Mouse (Mus musculus) R1 (cell line): ENCODE data around the gene Zdhhc24.
"Not testable (repeated sequence)": the region's sequence is repeated elsewhere in the genome, so short reads cannot be mapped to it uniquely, and the experiment has no call there.

Experiments
- DNase-seq: peaks from one replicate; pipeline ENCODE4 v3.0.0-alpha.2; 2018; ENCODE audit warnings: low read depth, low spot score

Zdhhc24 gene

DNA sequence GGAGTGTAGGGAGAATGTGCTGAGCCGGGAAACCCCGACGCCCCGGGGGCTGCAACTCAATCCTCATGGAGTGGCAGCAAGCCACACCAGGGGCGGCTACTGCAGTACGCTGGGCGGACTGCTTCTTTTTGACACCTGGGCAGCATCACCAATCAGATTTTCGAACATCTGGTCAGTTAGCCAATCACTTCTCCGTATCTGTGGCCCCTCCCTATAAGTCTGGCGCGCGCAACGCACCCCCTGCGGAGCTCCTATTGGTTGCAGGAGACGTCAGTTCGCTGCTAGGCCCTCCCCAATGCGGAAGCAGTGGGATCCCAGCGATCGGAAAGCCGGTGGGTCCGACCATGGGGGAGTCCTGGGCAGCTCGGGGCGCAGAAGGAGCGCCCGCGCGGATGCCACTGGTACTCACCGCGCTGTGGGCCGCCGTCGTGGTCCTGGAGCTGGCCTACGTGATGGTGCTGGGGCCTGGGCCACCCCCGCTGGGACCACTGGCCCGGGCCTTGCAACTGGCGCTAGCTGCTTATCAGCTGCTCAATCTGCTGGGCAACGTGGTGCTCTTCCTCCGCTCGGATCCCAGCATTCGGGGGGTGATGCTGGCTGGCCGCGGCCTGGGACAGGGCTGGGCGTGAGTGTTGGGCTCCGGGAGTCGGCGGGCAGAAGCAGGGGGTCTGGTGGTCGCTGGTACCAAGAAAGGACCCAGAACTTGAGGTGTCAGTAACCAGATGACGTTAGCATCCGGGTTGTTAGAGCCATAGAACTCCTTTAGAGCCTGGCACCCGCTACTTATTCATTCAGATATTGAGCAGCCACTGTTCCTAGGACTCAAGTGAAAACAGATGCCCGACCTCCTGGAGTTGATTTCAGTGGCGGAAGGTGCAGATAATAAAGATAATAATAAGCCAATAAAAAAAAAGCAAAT lies at the start of gene Zdhhc24:
Gene Zdhhc24 (plus strand): TSS at position 264 of the 919 bp plus-strand sequence.
- DNase-seq = peak; percentile 98

DNA sequence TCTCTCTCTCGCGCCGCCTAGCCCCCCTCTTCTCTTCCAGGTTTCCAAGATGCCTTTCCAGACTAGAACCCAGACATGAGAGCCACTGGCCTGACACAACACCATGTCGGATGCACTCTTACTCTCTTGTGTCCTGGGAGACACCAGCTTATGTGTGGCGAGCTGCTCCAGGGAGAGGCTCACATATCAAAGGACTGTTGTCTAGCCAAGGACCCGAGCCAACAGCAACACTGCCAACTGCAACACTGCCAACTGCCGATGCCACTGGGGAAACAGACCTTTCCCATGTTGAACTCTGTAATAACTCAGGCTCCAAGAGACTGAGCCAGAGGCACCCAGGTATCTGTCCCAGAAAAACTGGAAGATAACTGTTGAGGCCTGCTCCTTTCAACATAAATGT lies 49.3 kb upstream of the Zdhhc24 start:
- DNase-seq = no peak

DNA sequence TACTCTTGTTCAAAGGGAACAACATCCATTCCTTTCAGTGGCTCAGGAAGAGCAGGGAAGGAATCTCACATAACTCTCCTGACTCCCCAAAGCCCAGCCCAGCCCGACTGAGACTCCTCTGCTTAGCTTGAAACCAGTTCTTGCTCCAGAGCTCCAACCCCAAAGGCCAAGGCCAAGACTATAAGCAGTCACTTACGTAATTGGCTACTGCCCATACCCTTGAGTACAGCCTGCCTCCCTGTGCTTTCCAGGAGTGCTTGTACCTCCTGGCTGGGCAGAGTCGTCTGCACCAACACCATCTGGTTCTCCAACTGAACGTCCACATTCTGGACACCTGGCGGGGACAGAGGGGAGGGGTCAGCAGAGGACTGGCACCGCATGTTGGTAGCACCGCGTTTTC lies 44.5 kb upstream of the Zdhhc24 start:
- no peak for DNase-seq

DNA sequence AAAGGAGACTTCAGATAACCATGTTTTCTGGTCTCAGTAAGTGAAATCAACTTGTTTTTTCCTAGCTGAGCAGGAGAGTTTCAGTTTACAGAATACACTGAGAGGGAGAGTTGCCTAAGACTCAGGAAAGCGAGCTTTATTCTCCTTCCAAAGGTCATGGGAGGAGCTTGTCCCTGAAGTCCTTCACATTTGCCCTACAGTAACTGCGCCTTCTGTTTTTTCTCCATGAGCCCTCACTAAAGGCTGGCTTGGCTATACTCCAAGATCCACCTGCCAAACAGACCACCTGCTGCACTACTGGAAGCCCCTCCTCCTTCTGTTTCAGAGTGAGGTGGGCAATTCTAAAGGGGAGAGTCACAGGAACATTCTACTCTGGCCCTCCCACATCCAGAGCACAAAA lies 42.4 kb upstream of the Zdhhc24 start:
- DNase-seq = peak; percentile 66

DNA sequence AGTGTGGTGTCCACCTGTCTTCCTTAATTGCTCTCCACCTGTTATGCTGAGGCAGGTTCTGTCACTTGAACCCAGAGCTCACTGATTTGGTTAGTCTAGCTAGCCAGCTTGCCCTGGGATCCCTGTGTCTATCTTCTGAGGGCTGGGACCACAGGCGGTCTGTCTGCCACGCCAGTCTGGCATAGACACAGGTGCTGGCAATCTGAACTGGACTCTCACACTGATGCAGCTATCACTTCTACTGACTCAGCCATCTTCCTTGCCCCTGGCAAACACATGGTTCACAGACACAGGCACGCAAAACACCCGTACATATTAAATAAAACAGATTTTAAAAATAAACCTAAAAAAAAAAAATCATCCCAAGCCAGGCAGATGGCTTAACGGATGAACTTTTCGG lies 41.4 kb upstream of the Zdhhc24 start:
- no peak for DNase-seq

DNA sequence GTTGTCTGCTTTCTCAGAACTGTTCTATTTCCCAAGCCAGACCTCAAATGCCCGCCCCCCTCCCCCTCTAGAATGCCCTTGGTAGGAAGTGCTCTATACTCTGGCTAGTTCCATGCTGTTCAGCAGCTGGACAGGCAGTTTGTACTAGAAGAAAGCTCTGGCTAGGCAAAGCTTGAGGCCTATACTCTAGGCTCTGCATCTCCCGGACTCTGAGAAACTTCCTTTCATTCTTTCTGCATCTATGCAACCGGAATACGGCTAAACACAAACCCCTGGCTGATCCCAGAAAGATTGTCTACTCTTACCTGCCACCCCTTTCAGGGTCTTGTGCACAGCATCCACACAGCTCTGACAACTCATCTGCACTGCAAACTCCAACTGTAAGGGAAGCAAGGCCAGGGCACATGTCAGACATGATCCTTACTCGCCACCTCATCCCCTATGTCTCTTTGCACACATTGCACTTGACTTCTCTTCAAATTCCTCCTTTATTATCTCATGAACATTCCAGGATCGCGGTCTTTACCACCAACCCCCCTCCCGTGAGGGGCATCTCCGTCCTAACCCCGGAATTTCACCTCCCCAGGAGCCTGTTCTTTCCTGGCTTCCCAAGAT lies 39.8 kb upstream of the Zdhhc24 start:
- DNase-seq = no peak

DNA sequence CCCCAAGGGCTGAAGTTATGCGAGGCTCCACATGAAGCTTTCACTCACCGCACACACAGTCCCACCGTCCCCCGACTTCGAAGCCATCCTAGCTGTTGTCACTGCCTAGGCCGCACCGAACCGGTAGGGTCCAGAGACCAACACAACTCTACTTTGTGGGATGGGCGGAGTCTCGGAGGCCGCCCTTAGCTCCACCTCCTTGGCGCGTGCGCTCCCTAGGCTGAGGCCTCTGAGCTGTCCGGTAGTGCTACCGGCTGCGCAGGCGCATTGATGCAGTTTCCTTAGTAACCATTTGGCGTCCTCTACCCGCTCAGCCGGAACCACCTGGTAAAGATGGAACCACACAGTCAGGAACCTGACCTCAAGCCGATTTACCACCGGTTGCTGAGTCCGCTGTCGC lies 39.3 kb upstream of the Zdhhc24 start, which contains the start of the genes Ccs and Ccdc87:
Gene Ccs (minus strand): TSS at position 184 of the 400 bp plus-strand sequence.
Gene Ccdc87 (plus strand): TSS at position 218 of the 400 bp plus-strand sequence.
- DNase-seq = peak; percentile 98

DNA sequence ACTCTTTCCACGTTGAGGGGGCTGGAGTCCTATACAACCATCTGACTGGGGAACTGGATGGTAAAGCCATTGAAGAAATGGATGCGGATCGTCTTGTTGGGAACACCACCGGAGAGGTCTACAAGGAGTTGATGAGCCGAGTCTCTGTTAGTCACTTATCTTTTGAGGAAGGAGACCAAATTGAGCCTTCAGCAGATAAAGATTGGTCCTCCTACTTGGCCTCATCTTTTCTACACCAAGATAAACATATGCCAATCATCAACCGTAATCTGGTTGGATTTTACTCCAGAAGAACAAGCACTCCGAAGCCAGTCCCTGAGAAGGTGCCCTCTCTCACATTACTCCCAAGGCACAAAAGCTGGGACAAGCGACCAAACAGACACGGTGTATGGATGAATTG lies 37.6 kb upstream of the Zdhhc24 start:
- no peak for DNase-seq

DNA sequence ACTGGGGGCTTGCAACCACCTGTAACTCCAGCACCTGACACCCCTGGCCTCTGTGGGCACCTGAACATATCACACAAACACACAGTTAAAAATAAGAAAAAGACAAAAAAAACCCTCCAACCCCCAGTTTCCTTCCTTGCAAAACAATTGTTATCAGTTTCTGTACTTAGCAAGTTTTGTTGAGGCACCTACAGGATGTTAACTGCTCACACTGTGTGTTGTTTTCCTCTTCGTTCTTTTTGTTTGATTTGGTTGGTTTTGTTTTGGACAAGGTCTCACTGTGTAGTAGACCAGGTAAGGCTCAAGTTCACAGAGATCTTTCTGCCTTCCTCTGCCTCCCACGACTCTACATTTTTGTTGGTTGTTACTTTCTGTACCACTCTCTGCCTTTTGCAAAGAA lies 35.9 kb upstream of the Zdhhc24 start:
- DNase-seq = no peak

DNA sequence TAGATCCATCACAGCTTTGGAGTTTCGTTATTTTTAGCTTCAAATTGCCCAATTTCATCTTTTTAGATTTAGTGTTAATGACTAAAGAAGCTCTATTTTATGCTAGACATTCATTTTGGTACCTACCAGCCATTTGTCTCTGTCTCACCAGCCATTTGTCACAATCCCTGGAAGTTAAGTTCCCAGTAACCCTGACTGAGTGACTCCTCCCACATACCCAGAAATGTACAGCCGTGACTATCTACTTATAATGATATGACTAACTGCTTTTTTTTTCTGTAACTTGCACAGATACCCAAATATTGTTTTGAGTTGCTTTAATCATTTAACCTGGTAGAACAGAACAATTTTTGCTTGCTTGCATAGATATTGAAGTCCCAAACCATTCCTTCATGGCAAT lies 32.6 kb upstream of the Zdhhc24 start:
- no peak for DNase-seq

DNA sequence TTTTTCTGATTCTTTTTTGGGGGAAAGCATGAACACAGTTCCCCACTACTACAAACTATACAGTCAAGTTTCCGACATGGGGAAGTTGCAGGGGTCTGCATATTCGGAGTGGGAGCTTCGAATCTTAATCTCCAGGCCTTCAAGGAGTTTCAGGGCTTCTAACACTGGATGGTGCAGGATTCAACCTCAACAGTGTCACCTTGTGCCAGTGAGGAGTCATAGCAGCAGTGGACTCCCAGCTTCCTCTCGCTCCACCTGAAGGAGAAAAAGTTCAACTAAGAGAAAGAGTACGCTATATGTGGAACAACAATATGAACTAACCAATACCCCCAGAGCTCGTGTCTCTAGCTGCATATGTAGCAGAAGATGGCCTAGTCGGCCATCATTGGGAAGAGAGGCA lies 31.0 kb upstream of the Zdhhc24 start:
- DNase-seq = peak; percentile 72

DNA sequence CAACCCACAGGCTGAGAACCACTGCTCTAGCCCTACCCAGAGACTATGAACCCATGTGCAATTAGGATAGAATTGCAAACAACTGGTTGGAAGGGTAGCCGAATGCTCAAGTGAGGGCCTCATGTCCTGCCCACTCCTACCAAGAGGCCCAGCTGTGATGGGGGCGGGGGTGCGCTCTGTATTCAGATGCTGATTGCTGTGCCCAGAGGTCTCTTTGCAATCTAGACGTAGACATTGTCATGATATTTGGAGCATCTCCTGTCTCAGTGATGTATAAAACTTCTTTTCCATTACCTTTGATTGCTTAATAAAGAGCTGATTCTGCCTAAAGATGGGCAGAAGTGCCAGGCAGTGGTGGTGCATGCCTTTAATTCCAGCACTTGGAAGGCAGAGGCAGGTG lies 28.7 kb upstream of the Zdhhc24 start:
- peak; percentile 92 for DNase-seq

DNA sequence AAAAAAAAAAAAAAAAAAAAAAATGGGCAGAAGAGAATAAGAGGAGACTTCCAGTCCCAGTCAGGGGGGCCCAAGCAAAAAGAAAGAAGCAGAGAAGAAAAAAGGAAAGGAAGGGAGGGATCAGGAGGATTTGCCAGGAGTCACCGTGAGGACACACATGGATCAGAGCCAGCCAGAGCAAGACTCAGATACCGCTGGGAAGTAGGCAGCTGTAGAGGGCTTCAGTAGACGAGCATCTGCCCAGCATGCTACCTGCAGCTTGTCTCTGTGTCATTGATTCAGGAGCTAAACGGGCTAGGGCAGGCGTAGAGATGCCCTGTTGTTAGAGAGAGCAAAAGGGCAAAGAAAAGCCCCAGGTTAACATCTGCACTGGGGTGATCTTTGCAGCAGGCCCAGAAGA lies 28.2 kb upstream of the Zdhhc24 start:
- peak; percentile 74 for DNase-seq

DNA sequence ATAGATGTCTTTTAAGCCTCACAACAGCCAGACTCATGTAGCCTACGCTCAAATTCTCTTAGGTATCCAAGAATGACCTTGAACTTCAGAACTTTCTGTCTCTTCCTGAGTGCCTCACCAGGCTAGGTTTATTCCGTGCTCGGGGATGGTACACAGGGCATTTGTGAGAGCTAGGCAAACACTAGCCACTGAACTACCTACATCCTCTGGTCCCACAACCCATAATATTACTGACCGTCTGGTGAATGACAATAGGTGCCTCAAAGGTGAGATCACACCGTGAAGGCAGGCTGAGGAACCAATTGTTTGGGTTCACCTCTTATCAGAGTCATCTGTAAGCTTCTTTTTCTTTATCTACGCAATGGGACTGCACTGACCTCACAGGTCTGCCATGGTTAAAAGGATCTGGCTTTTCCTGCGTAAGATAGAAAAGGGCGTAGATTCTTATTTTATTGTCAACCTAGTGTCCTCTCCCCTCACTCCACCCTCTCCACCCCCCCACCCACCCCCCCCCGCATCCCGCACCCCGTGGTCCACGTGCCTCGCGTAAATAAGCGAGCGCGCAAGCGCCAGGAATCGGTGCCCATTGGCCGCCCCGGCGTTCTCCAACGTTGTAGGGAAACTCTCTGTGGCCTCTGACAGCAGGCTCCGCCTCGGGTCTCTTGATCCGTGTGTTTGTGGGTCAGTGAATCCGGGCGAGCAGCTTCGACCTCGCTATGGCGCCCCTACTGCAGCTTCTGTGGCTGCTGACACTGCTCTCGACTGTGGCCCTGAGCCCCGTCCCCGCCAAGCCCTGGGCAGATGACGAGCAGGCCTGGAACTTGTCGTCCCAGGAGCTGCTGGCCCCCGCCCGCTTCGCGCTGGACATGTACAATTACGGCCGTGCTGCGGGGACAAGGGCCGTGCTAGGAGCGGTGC lies 23.7 kb upstream of the Zdhhc24 start, which contains the start of gene Ctsf:
Gene Ctsf (plus strand): TSS at position 579 of the 918 bp plus-strand sequence.
- peak; percentile 83 for DNase-seq

DNA sequence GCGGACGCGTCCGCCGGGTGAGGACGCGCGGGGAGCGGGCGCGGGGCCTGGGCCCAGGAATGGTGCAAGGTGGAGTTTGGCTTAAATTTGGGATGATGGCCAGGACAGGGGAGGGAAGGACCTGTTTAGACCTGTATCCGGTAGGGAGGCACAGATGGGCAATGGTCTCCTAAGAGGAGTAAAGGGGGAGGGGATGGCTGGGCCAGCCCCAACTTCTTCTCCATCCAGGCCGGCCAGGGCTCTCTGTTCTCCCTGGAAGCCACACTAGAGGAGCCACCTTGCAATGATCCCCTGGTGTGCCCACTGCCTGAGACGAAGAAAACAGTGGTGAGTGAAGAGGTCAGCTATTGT lies 23.0 kb upstream of the Zdhhc24 start:
- DNase-seq = no peak

DNA sequence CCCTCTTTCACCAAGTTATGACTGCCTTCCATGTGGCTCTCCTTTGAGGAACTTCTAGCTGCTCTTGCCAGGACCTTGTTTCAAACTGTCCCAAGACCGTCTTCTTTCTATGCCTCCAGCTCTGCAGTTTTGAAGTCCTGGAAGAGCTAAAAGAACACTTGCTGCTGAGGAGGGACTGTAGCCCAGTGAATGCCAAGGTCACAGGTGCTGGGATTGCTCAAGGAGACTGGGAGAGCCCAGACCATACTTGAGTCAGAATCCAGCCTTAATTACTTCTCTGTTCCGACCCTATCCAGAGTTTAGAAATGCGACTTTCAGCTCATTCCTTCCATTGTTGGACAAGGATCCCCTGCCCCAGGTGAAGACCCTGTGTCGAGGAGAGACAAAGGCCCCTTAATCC lies 22.5 kb upstream of the Zdhhc24 start:
- no peak for DNase-seq

DNA sequence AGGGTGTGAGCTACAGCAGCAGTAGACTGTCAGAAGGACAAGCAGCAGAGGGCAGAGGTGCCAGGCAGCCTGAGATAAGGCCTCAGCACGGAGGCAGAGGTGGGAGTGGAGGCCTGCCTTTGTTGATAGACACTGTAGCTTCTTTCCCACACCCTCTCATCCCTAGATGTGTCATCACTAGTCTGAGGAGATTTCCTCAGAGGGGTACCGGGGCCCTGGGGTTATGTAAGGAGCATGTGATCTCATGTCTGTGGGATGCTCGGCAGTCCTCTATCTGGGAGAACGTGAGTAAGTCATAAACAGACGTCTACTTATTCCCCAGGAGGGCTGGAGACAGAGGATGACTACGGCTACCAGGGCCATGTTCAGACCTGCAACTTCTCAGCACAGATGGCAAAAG lies 19.4 kb upstream of the Zdhhc24 start:
- DNase-seq = no peak

DNA sequence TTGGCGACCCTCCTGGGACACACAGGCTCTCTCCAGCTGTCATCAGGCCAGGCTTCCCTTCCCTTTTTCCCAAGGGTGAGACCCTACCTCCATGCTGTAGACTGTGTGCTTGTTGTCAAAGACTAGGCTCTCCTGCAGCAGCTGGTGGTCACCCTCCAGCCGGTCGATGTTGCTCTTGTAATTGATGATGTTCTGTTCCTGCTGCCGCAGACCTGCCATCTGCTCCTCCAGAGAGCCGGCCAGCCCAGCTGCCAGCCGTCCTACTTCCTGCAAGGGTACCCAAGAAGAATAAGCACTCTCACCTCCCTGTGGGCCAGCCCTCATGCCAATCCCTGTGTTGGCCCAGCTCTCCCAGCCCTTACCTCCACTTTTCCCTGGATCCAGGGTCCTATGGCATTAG lies 15.4 kb upstream of the Zdhhc24 start:
- DNase-seq = no peak

DNA sequence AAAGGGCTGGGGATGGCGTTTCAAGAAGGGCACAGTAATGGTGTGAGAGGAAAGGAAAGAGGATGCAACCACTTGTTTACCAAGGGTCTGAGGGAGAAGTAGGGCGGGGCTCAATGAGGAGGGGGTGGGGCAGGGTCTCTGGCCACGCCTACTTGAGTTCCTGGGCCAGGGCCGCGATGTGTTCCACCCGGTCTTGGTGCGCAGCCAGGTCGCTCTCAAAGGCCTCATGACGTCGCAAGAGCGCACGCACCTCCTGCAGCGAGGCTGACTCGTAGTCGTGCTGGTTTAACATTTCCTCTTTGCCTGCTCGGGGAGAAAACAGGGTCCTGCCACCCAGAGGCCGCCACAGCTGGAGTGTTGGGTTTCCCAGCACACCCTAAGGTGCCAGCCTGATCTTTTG lies 13.3 kb upstream of the Zdhhc24 start:
- DNase-seq = peak; percentile 90

DNA sequence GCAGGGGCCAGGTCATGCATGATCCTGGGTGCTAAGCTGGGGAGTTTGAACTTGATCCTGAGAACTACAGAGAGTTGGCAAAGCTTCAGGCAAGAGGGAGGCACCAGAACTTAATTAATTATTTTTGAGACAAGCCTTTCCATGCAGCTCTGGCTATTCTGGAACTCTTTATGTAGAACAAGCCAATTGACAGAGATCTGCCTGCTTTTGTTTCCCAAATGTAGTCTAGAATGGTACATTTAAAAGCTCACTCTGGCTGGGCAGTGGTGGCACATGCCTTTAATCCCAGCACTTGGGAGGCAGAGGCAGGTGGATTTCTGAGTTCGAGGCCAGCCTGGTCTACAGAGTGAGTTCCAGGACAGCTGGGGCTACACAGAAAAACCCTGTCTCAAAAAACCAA lies 3.9 kb upstream of the Zdhhc24 start:
- DNase-seq = not testable (repeated sequence)

DNA sequence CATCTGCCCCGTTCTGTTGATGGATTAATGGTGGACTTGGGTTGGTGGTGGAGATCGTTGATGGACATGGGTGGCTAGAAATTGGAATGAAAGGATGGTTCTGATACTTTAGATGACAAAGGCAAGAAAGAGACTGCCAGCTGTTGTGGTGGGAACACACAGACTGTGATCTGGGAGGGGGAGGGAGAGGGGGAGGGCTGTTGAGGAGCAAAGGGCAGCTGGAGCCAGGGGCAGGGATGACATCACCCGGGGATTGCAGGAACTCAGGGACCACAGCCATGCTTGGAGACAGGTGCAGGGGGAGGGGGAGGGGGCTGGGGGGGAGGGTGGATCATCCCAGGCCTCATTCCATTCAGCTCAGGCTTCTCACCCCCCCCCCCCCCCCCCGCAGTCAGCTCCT lies 2.2 kb upstream of the Zdhhc24 start:
- no peak for DNase-seq

DNA sequence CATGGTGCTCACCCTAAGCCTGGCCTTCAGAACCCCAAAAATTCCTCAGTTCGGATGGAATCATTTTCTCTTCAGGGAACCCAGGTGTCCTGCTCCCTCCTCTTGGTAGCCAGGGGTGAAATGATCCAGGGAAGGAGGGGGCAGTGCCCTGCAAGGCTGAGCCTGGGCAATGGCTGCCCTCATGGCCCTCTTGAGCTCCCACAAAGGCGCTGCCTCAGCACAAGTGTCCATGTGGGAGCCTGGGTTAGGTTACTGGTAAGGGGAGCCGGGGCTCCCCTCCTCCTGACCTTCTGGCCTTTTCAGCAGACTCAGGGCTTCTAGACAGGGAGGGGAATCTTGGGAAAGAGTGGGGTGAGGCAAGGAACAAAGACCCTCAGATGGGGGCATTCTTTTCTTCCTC lies 1.7 kb upstream of the Zdhhc24 start:
- no peak for DNase-seq
